Mouse (Mus musculus): ENCODE measurements around the gene Dennd1a.

- TF ChIP-seq CTCF (IDR thresholded peaks at IDR 0.05; ENCODE audit: low read depth) (no peak), EP300 (optimal IDR thresholded peaks at IDR 0.05) (no peak)
Measured at GRCm38 (mm10) chr2:38184977-38185376, 102.2 kb downstream of the Dennd1a start.

All from stomach, postnatal 0 days (tissue).